Mouse (Mus musculus): Measurements from ENCODE around the gene Rpp25l. TPM values are rescaled to one million over a fixed set of nuclear protein-coding genes. Genes with fewer than 3 reads are reported as not detected.
"Not testable (repeated sequence)": the region's sequence is repeated elsewhere in the genome, so short reads cannot be mapped to it uniquely, and the experiment has no call there.

Gene Rpp25l
- polyA plus RNA-seq, 1 experiment from 2014 or later = 47.4 TPM

DNA sequence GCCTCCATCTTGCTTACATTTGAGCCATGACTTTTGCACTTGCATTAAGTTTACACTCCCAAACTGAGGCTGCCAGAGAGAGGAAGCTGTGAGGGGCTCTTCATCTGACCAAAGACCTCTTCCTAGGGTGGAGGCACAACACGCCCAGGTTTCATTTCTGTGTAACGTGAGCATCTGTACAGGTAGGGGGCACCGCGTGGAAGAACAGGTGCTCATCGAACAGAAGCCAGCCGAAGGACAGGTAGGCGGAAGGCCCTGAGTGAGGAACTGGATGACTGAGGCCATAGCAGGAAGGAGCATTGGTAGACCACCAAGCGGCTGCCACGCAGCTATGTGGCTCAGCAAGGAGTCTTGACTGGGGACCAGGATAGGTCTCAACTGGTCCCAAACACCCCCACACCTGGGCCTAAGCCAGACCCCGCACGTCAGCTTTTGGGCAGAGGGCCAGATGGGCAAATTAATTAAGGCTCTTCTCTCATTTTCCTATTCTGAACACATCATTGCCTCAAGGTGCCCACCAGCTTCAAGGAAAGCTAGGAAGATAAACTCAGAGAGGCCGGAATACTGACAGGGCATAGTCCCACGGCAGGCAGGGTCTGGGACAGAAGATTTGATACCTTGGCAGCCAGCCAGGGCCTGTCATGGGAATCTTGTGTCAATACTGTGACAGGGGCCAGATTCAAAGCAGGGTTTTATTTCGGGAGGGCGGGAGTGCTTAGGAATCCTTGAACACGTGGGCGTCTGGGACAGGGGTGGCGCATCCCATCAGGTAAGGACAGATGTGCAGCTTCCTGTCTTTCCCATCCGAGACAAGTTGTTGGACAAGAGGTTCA is 7.2 kb downstream of the Rpp25l start:
- Histone ChIP-seq H3K36me3 (ENCODE audit: control insufficient read depth, insufficient read depth) (no peaks in the 10 kb centered on the region), H3K4me2 (replicated peaks; ENCODE audit: low read depth) (no peak overlapping the region), H3K4me1 (replicated peaks; ENCODE audit: control insufficient read depth, insufficient read depth, low read length) (no peaks in the 10 kb centered on the region), H3K9ac (ENCODE audit: low read depth, low read length) (no peak overlapping the region), H3K4me3 (ENCODE audit: low read depth, low read length) (no peak overlapping the region), H3K9me3 (ENCODE audit: control insufficient read depth) (no peaks in the 10 kb centered on the region), H3K27me3 (replicated peaks; ENCODE audit: control insufficient read depth, insufficient read depth, low read length) (no peaks in the 10 kb centered on the region), H3K27ac (ENCODE audit: low read depth, low read length) (no peak overlapping the region)
- no peak for ATAC-seq
- no peak for TF ChIP-seq CTCF (IDR thresholded peaks at IDR 0.05; ENCODE audit: low read depth)
- 63% methylated on average over 19 of the region's 19 CpGs for WGBS

DNA sequence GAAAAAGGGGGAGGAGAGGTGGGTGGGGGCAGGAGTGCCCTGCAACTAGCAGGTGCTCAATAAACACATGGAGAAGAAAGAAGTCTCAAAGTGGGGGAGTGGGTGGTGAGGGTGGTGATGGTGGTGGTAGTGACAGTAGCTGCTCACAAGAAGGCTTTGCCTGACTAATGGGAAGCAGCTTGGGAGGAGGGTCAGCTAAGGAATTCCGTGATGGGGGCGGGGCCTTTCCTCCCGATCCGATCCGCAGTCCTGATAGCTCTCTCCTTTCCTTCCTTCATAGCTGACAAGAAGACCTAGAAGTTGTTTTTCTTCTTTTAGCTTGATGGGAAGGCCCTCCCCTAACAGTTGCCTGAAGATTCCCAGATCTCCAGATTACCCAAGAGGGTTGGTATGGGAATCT is 8.7 kb downstream of the Rpp25l start:
- Histone ChIP-seq H3K4me3 (ENCODE audit: low read depth, low read length) (no peak overlapping the region), H3K9me3 (ENCODE audit: control insufficient read depth) (no peaks in the 10 kb centered on the region), H3K9ac (ENCODE audit: low read depth, low read length) (no peak overlapping the region), H3K27ac (ENCODE audit: low read depth, low read length) (no peak overlapping the region), H3K36me3 (ENCODE audit: control insufficient read depth, insufficient read depth) (no peaks in the 10 kb centered on the region), H3K27me3 (replicated peaks; ENCODE audit: control insufficient read depth, insufficient read depth, low read length) (no peaks in the 10 kb centered on the region), H3K4me1 (replicated peaks; ENCODE audit: control insufficient read depth, insufficient read depth, low read length) (no peaks in the 10 kb centered on the region), H3K4me2 (replicated peaks; ENCODE audit: low read depth) (no peak overlapping the region)
- no peak for ATAC-seq
- 4% methylated on average over 5 of the region's 5 CpGs for WGBS
- no peak for TF ChIP-seq CTCF (IDR thresholded peaks at IDR 0.05; ENCODE audit: low read depth)

- H3K9me3 ChIP-seq (ENCODE audit: control insufficient read depth); H3K27me3 ChIP-seq (replicated peaks; ENCODE audit: control insufficient read depth, insufficient read depth, low read length); H3K9ac ChIP-seq (ENCODE audit: low read depth, low read length); H3K4me1 ChIP-seq (replicated peaks; ENCODE audit: control insufficient read depth, insufficient read depth, low read length); H3K27ac ChIP-seq (ENCODE audit: low read depth, low read length); ATAC-seq; H3K36me3 ChIP-seq (ENCODE audit: control insufficient read depth, insufficient read depth); H3K4me2 ChIP-seq (replicated peaks; ENCODE audit: low read depth); H3K4me3 ChIP-seq (ENCODE audit: low read depth, low read length): not testable (repeated sequence)
- 74% methylated on average over 2 of the region's 2 CpGs for WGBS
These were observed 11.1 kb downstream of the Rpp25l start for GRCm38 (mm10) chr4:41702226-41702625.

DNA sequence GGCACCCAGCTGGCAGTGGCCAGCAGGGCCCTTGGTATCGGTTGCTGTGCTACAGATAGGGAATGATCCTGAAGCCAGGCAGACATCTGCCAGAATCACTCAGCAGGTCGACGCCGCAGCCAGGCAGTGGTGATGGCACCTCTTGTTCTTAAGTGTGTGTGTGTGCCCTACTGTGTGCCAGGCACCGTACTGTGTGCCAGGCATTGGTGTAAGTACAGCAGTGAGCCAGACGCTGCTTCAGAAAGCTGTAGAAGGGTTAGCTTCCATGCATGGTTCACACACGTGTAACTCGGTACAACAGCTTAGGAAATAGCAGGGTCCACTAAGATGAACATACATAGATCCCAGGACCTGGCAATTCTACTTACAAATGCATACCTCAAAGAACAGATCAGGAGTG is 13.1 kb downstream of the Rpp25l start:
- H3K36me3 ChIP-seq (ENCODE audit: control insufficient read depth, insufficient read depth); H3K27ac ChIP-seq (ENCODE audit: low read depth, low read length); H3K4me2 ChIP-seq (replicated peaks; ENCODE audit: low read depth); H3K9ac ChIP-seq (ENCODE audit: low read depth, low read length); H3K27me3 ChIP-seq (replicated peaks; ENCODE audit: control insufficient read depth, insufficient read depth, low read length); ATAC-seq; H3K4me1 ChIP-seq (replicated peaks; ENCODE audit: control insufficient read depth, insufficient read depth, low read length); H3K9me3 ChIP-seq (ENCODE audit: control insufficient read depth); H3K4me3 ChIP-seq (ENCODE audit: low read depth, low read length): not testable (repeated sequence)
- WGBS = 80% methylated on average over 2 of the region's 8 CpGs

DNA sequence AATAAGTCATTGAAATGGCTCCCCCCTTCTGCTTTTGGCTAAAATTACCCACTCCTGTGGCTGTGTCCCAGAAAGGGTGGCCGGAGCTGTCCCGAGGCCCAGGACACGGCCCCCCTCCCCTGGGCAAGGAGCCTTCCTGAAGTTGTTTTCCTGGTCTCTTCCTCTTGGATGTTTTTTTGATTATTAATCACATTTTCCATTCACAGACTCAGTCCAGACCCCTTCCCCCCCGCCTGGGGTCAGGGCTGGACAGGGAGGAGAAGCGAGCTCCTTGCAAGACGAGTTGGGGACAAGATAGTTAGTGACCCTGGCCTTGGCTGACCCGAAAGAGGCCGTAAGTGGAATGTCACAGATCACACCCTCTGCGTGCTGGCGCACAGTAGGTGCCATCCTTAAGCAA is 13.6 kb downstream of the Rpp25l start, which contains the start of gene Il11ra1:
Il11ra1 (plus strand) TSS at position 207 of the 400 bp plus-strand sequence.
- H3K9ac ChIP-seq (ENCODE audit: low read depth, low read length); H3K9me3 ChIP-seq (ENCODE audit: control insufficient read depth); H3K27ac ChIP-seq (ENCODE audit: low read depth, low read length); H3K36me3 ChIP-seq (ENCODE audit: control insufficient read depth, insufficient read depth); H3K27me3 ChIP-seq (replicated peaks; ENCODE audit: control insufficient read depth, insufficient read depth, low read length); H3K4me3 ChIP-seq (ENCODE audit: low read depth, low read length); H3K4me1 ChIP-seq (replicated peaks; ENCODE audit: control insufficient read depth, insufficient read depth, low read length); H3K4me2 ChIP-seq (replicated peaks; ENCODE audit: low read depth); ATAC-seq: not testable (repeated sequence)
- 80% methylated on average over 8 of the region's 10 CpGs for WGBS

DNA sequence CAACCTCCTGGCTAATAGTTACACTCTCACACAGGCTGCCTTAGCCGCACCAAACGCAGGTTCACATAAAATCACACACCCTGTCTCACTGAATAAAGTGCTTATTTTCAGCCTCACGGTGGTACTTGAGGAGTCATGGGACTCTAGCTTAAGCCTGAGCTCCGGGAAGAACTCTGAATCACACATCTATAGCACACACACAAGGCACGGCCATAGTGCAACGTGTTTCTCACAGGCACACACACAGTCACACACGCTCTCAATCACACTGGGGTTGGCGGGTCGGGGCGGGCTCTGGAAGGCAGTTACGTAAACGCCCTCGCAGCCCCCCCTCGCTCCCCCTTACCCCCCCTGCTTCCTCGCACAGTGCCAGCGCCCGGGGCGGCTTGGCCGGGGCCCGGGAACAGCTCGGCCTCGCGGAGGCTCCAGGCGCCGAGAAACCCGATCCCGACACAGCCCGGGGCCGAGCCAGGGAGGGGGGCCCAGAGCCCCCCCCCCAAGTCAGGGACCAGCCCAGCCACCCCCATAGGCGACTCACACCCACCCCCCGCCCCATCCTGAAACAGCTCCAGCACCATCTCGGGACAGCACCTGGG is 14.8 kb downstream of the Rpp25l start:
- not testable (repeated sequence) for H3K27me3 ChIP-seq (replicated peaks; ENCODE audit: control insufficient read depth, insufficient read depth, low read length); H3K9me3 ChIP-seq (ENCODE audit: control insufficient read depth); H3K4me3 ChIP-seq (ENCODE audit: low read depth, low read length); H3K4me1 ChIP-seq (replicated peaks; ENCODE audit: control insufficient read depth, insufficient read depth, low read length); H3K9ac ChIP-seq (ENCODE audit: low read depth, low read length); H3K27ac ChIP-seq (ENCODE audit: low read depth, low read length); H3K4me2 ChIP-seq (replicated peaks; ENCODE audit: low read depth); ATAC-seq; H3K36me3 ChIP-seq (ENCODE audit: control insufficient read depth, insufficient read depth)
- WGBS = 14% methylated on average over 15 of the region's 32 CpGs
